Mouse (Mus musculus) heart, postnatal 0 days (tissue): ENCODE measurements around the gene Higd2a. TPM values are rescaled to one million over a fixed set of nuclear protein-coding genes. Genes with fewer than 3 reads are reported as not detected.

Experiments used
- ATAC-seq: fragments of 200-750 bp; cut with Nextera tagmentation; 2 replicates; pipeline ENCODE4 v1.8.0; 2017; ENCODE audit warnings: low read depth, moderate number of reproducible peaks, moderate library complexity; ENCODE audit not compliant: insufficient read depth
- DNase-seq: peaks from one replicate; pipeline ENCODE4 v3.0.0-alpha.2; 2016; ENCODE audit warnings: low spot score
- H3K27ac ChIP-seq: fragments of 300-500 bp; sonication (generic); 2 replicates; pipeline ENCODE4 v1.5.1; 2014; ENCODE audit warnings: low read depth, mild to moderate bottlenecking
- H3K27me3 ChIP-seq: fragments of 300-500 bp; sonication (generic); 2 replicates; pipeline ENCODE4 v1.6.1; 2014; ENCODE audit warnings: low read length, mixed read lengths; ENCODE audit not compliant: control insufficient read depth, insufficient read depth
- H3K36me3 ChIP-seq: fragments of 300-500 bp; sonication (generic); replicated peaks from 2 replicates; pipeline ENCODE4 v1.6.1; 2014; ENCODE audit warnings: low read length, mixed read lengths; ENCODE audit not compliant: control insufficient read depth, insufficient read depth
- H3K4me1 ChIP-seq: fragments of 300-500 bp; sonication (generic); 2 replicates; pipeline ENCODE4 v1.6.1; 2014; ENCODE audit warnings: antibody characterized with exemption; ENCODE audit not compliant: control insufficient read depth, insufficient read depth
- H3K4me2 ChIP-seq: fragments of 300-500 bp; sonication (generic); 2 replicates; pipeline ENCODE4 v1.6.1; 2014; ENCODE audit warnings: low read depth, mild to moderate bottlenecking, low read length, moderate library complexity
- H3K4me3 ChIP-seq: fragments of 300-500 bp; sonication (generic); 2 replicates; pipeline ENCODE4 v1.5.1; 2014; ENCODE audit warnings: low read depth, low read length
- H3K9ac ChIP-seq: fragments of 300-500 bp; sonication (generic); replicated peaks from 2 replicates; pipeline ENCODE4 v1.6.1; 2014; ENCODE audit warnings: low read depth, low read length, mixed read lengths
- H3K9me3 ChIP-seq: fragments of 300-500 bp; sonication (generic); replicated peaks from 2 replicates; pipeline ENCODE4 v1.6.1; 2016; ENCODE audit warnings: low read length; ENCODE audit not compliant: control insufficient read depth
- CTCF ChIP-seq: IDR thresholded peaks from 2 replicates; pipeline ENCODE4 v1.5.1; 2016; ENCODE audit warnings: antibody characterized with exemption, control low read depth, low read depth
- EP300 ChIP-seq: IDR thresholded peaks from 2 replicates; pipeline ENCODE4 v1.6.1; 2016; ENCODE audit warnings: antibody characterized with exemption, low read depth
- WGBS: fragments of 180-500 bp; shearing (Covaris S2); extraction: QIAGEN DNeasy Blood & Tissue Kit; methylation state at CpG from one replicate; pipeline ENCODE4 v1.1.7; 2014; 5-methylcytosine and 5-hydroxymethylcytosine counted together
- polyA plus RNA-seq: library from polyadenylated mRNA; unstranded; fragments of >200 nt; fragmentation: Nextera tagmentation; extraction: Ambion mirVana; gene quantifications from 2 replicates; pipeline ENCODE4 v1.2.1, GENCODE M21; 2015
- total RNA-seq: library from RNA; depleted of rRNA; stranded (reverse); fragments of >200 nt; gene quantifications from 2 replicates; pipeline ENCODE4 v1.2.3, GENCODE M21; 2014; ENCODE audit warnings: low replicate concordance; rRNA removed

The Higd2a gene
- total RNA-seq (262 and 392 TPM in 2 replicates), polyA plus RNA-seq (496 and 515 TPM in 2 replicates)

DNA sequence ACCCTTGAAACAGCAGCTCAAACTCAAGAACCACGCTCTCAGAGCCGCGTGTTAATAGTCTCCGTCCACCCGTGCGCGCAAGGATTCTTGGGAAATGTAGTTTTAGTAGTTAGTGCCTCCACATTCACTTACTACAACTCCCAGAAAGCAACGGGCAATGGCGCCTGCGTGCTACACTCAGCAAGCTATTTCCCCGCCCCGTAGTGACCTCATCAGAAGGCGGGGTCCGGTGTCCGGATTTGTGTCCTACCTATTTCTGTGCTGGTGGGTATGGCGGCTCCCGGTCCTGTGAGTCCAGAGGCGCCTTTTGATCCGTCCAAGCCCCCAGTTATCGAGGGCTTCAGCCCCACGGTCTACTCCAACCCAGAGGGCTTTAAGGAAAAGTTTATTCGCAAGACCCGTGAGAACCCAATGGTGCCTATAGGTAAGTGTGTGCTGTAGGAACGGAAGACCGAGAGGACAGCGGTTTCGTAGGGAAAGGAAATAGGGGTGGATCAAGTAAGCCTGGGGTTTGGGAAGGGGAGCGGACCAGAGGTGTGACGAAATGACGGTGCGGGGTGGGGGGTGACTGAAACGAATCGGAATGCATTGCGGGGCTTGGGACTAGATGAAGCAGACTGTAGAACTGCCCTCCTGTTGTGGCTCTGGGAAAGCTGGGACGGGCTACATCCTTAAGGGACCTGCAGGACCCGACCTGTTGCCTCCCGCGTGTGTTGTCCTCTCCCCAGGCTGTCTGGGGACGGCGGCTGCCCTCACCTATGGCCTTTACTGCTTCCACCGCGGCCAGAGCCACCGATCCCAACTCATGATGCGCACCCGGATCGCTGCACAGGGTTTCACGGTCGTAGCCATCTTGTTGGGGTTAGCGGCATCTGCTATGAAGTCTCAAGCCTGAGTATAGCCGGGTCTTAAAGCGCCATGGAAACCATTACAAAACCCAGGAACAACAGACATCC, at the start of gene Higd2a, which contains the start of gene Nop16:
TSS of gene Higd2a (plus strand) at position 212 of the 956 bp plus-strand sequence.
TSS of gene Nop16 (minus strand) at position 95 of the 956 bp plus-strand sequence.
- H3K27ac ChIP-seq: peak within 1 kb of the TSS; percentile 90
- peak within 1 kb of the TSS; percentile 89 for H3K4me3 ChIP-seq
- peak; percentile 98 for ATAC-seq
- DNase-seq: peak; percentile 99
- peak within 1 kb of the TSS; percentile 88 for H3K9ac ChIP-seq
- H3K9me3 ChIP-seq: no peaks in the 10 kb centered on the region
- WGBS: under 1% methylated on average over 51 of the region's 51 CpGs
- peaks cover 14% of the 10 kb centered on the region; the same call in 1 of the 2 replicates for H3K4me1 ChIP-seq
- H3K27me3 ChIP-seq: no peaks in the 10 kb centered on the region
- no peak for TF ChIP-seq CTCF
- TF ChIP-seq EP300: no peak; the same call in 1 of the 2 replicates
- peaks cover 36% of the 10 kb centered on the region for H3K36me3 ChIP-seq
- H3K4me2 ChIP-seq: peak within 1 kb of the TSS; percentile 94

DNA sequence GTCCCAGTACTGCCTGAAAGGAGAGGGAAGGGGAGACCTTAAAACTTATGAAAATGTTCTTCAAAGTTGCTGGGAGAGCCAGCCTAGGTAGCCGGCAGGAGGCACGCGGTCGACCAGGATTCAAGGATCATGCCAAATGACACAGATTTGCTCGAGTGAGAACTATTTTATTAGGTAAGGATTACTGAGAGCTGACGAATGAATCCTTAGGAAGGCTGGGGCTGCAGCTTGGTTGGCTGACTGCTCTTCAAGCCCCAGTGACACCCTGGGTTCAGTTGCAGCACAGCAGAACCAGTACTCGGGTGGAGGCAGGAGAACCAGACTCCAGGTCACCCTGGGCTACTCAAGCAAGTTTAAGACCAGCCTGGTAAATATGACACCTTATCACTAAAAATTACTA, 42.0 kb upstream of the Higd2a start:
- Histone ChIP-seq H3K27ac (no peak overlapping the region), H3K27me3 (no peaks in the 10 kb centered on the region), H3K36me3 (peaks cover 41% of the 10 kb centered on the region), H3K4me1 (no peaks in the 10 kb centered on the region), H3K4me3 (no peak overlapping the region), H3K4me2 (no peak overlapping the region), H3K9me3 (no peaks in the 10 kb centered on the region), H3K9ac (no peak overlapping the region)
- WGBS: 79% methylated on average over 7 of the region's 7 CpGs
- DNase-seq (no peak), ATAC-seq (no peak)
- TF ChIP-seq EP300 (no peak), CTCF (no peak)

DNA sequence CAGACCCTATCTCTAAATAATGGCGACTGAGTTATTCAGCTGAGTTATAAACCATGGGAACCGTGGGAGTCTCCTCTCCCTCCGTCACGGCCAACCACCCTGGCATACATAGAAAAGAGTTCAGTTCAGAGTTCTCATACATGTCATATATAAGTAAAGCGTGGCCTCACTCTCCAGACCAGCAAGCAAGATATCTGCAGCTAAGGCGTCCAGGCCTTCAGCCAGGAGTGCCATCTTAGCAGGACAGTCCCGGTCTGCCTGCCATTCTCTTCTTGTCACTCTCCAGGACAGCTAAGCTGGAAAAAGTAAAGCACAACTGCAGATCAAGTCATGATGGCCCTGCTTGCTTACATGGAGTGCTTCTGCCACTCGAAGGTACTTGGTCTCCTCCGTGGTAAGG, 33.8 kb upstream of the Higd2a start:
- TF ChIP-seq EP300 (no peak), CTCF (no peak)
- Histone ChIP-seq H3K27me3 (no peaks in the 10 kb centered on the region), H3K4me2 (no peak overlapping the region), H3K36me3 (peaks cover 94% of the 10 kb centered on the region), H3K9ac (no peak overlapping the region), H3K27ac (no peak overlapping the region), H3K4me3 (no peak overlapping the region), H3K9me3 (no peaks in the 10 kb centered on the region), H3K4me1 (no peaks in the 10 kb centered on the region)
- DNase-seq (no peak), ATAC-seq (no peak)
- WGBS: 91% methylated on average over 9 of the region's 9 CpGs

DNA sequence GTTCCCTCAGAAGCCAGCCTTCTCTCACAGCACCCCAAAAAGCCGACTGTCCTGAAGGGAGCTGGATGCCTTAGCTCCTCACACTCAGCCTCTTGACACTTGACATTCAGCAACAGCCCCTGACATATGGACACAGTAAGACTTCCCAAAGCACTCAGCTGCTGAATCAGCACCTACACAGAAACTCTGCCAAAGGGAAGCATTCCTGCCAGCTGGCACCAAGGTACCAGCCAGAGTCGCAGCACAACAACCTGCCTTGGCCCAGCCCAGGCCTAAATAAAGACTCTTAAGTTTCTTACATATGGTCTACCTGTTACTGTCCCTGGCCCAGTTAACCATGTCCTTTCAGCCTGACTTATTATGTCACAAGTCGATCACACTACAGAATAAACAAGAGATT, 33.2 kb upstream of the Higd2a start:
- H3K4me2 ChIP-seq: no peak overlapping the region
- H3K4me1 ChIP-seq: no peaks in the 10 kb centered on the region
- 79% methylated on average over 3 of the region's 3 CpGs for WGBS
- TF ChIP-seq EP300 (no peak), CTCF (no peak)
- no peak overlapping the region for H3K9ac ChIP-seq
- H3K27me3 ChIP-seq: no peaks in the 10 kb centered on the region
- DNase-seq (no peak), ATAC-seq (no peak)
- H3K36me3 ChIP-seq: peaks cover 95% of the 10 kb centered on the region
- no peaks in the 10 kb centered on the region for H3K9me3 ChIP-seq
- no peak overlapping the region for H3K27ac ChIP-seq
- H3K4me3 ChIP-seq: no peak overlapping the region

GRCm38 (mm10) chr13:54557652-54558051, 32.4 kb upstream of the Higd2a start:
- 95% methylated on average over 1 of the region's 1 CpGs for WGBS
- DNase-seq: no peak
- no peaks in the 10 kb centered on the region for H3K27me3 ChIP-seq
- no peak for ATAC-seq
- no peak overlapping the region for H3K4me3 ChIP-seq
- no peak for TF ChIP-seq EP300
- no peak for TF ChIP-seq CTCF
- no peak overlapping the region for H3K4me2 ChIP-seq
- H3K9me3 ChIP-seq: no peaks in the 10 kb centered on the region
- no peak overlapping the region for H3K27ac ChIP-seq
- H3K4me1 ChIP-seq: no peaks in the 10 kb centered on the region
- H3K36me3 ChIP-seq: peaks cover 87% of the 10 kb centered on the region
- no peak overlapping the region for H3K9ac ChIP-seq
